Mouse (Mus musculus) thymus, postnatal 25 days (tissue): ENCODE measurements around the gene Dpf1.
A peak's percentile ranks its signal among the peaks of the same experiment; 100 is the strongest.

Experiments used
- DNase-seq: peaks from one replicate; pipeline ENCODE4 v3.0.0; 2022

Gene Dpf1

GRCm38 (mm10) chr7:29342489-29343092 lies 38.8 kb downstream of the Dpf1 start:
- no peak for DNase-seq

GRCm38 (mm10) chr7:29343746-29344145 lies 40.0 kb downstream of the Dpf1 start:
- DNase-seq: no peak

- no peak for DNase-seq
Observed at GRCm38 (mm10) chr7:29345534-29345933, 41.8 kb downstream of the Dpf1 start.

- no peak for DNase-seq
Observed at GRCm38 (mm10) chr7:29346212-29346611, 42.5 kb downstream of the Dpf1 start.

- no peak for DNase-seq
Observed at GRCm38 (mm10) chr7:29350489-29350888, 46.7 kb downstream of the Dpf1 start.

- no peak for DNase-seq
Observed at GRCm38 (mm10) chr7:29352246-29352645, 48.5 kb downstream of the Dpf1 start.

GRCm38 (mm10) chr7:29354161-29354560 lies 50.4 kb downstream of the Dpf1 start:
- DNase-seq: no peak

GRCm38 (mm10) chr7:29355406-29355805 lies 51.7 kb downstream of the Dpf1 start:
- no peak for DNase-seq

- DNase-seq: no peak
Observed at GRCm38 (mm10) chr7:29361497-29361896, 57.7 kb downstream of the Dpf1 start.

- peak; percentile 30 for DNase-seq
Observed at GRCm38 (mm10) chr7:29364052-29364451, 60.3 kb downstream of the Dpf1 start.

- peak; percentile 14 for DNase-seq
Observed at GRCm38 (mm10) chr7:29367166-29368003, 63.6 kb downstream of the Dpf1 start.
